Mouse (Mus musculus): Measurements from ENCODE around the gene Stard7. TPM values are rescaled to one million over a fixed set of nuclear protein-coding genes. Genes with fewer than 3 reads are reported as not detected.

Gene Stard7
- polyA plus RNA-seq, 2 experiments, result 60.8 to 79.0 TPM

GRCm38 (mm10) chr2:127308660-127309059, 38.6 kb downstream of the Stard7 start:
- Histone ChIP-seq H3K4me3 (replicated peaks; ENCODE audit: low read length) (no peak overlapping the region), H3K4me2 (replicated peaks; ENCODE audit: low read depth, low read length, severe bottlenecking) (no peak overlapping the region), H3K36me3 (ENCODE audit: control insufficient read depth, insufficient read depth, low read length) (no peaks in the 10 kb centered on the region), H3K9ac (ENCODE audit: low read depth, low read length, severe bottlenecking) (no peak overlapping the region), H3K9me3 (ENCODE audit: control insufficient read depth, low read length) (no peaks in the 10 kb centered on the region), H3K4me1 (ENCODE audit: control insufficient read depth, insufficient read depth, low read length) (no peaks in the 10 kb centered on the region), H3K27me3 (ENCODE audit: control insufficient read depth, insufficient read depth, low read length) (no peaks in the 10 kb centered on the region), H3K27ac (replicated peaks; ENCODE audit: low read depth, low read length) (no peak overlapping the region)
- no peak for DNase-seq (ENCODE audit: low spot score)
- ATAC-seq (ENCODE audit: low FRiP score, low read depth), result no peak
- TF ChIP-seq POLR2A (IDR thresholded peaks at IDR 0.05; ENCODE audit: borderline replicate concordance, extremely low read depth, insufficient read depth, insufficient read length), result no peak
- WGBS, result 90% methylated on average over 2 of the region's 2 CpGs

- H3K9ac ChIP-seq (ENCODE audit: low read depth, low read length, severe bottlenecking), result no peak overlapping the region
- H3K27ac ChIP-seq (replicated peaks; ENCODE audit: low read depth, low read length), result no peak overlapping the region
- ATAC-seq (ENCODE audit: low FRiP score, low read depth) (no peak), DNase-seq (ENCODE audit: low spot score) (no peak)
- H3K4me3 ChIP-seq (replicated peaks; ENCODE audit: low read length), result no peak overlapping the region
- 54% methylated on average over 2 of the region's 2 CpGs for WGBS
- no peaks in the 10 kb centered on the region for H3K4me1 ChIP-seq (ENCODE audit: control insufficient read depth, insufficient read depth, low read length)
- H3K4me2 ChIP-seq (replicated peaks; ENCODE audit: low read depth, low read length, severe bottlenecking), result no peak overlapping the region
- no peaks in the 10 kb centered on the region for H3K36me3 ChIP-seq (ENCODE audit: control insufficient read depth, insufficient read depth, low read length)
- TF ChIP-seq POLR2A (IDR thresholded peaks at IDR 0.05; ENCODE audit: borderline replicate concordance, extremely low read depth, insufficient read depth, insufficient read length), result no peak
- no peaks in the 10 kb centered on the region for H3K27me3 ChIP-seq (ENCODE audit: control insufficient read depth, insufficient read depth, low read length)
- H3K9me3 ChIP-seq (ENCODE audit: control insufficient read depth, low read length), result no peaks in the 10 kb centered on the region
Observed at GRCm38 (mm10) chr2:127310246-127310645, 40.2 kb downstream of the Stard7 start.

- H3K36me3 ChIP-seq (ENCODE audit: control insufficient read depth, insufficient read depth, low read length), result no peaks in the 10 kb centered on the region
- H3K4me1 ChIP-seq (ENCODE audit: control insufficient read depth, insufficient read depth, low read length), result no peaks in the 10 kb centered on the region
- no peak overlapping the region for H3K9ac ChIP-seq (ENCODE audit: low read depth, low read length, severe bottlenecking)
- TF ChIP-seq POLR2A (IDR thresholded peaks at IDR 0.05; ENCODE audit: borderline replicate concordance, extremely low read depth, insufficient read depth, insufficient read length), result no peak
- no peak overlapping the region for H3K4me3 ChIP-seq (replicated peaks; ENCODE audit: low read length)
- no peak for ATAC-seq (ENCODE audit: low FRiP score, low read depth)
- 90% methylated on average over 7 of the region's 7 CpGs for WGBS
- H3K27ac ChIP-seq (replicated peaks; ENCODE audit: low read depth, low read length), result no peak overlapping the region
- no peaks in the 10 kb centered on the region for H3K9me3 ChIP-seq (ENCODE audit: control insufficient read depth, low read length)
- H3K4me2 ChIP-seq (replicated peaks; ENCODE audit: low read depth, low read length, severe bottlenecking), result no peak overlapping the region
- no peak for DNase-seq (ENCODE audit: low spot score)
- H3K27me3 ChIP-seq (ENCODE audit: control insufficient read depth, insufficient read depth, low read length), result no peaks in the 10 kb centered on the region
Observed at GRCm38 (mm10) chr2:127310685-127311084, 40.7 kb downstream of the Stard7 start.

- Histone ChIP-seq H3K27ac (replicated peaks; ENCODE audit: low read depth, low read length) (no peak overlapping the region), H3K36me3 (ENCODE audit: control insufficient read depth, insufficient read depth, low read length) (no peaks in the 10 kb centered on the region), H3K4me1 (ENCODE audit: control insufficient read depth, insufficient read depth, low read length) (no peaks in the 10 kb centered on the region), H3K4me3 (replicated peaks; ENCODE audit: low read length) (no peak overlapping the region), H3K27me3 (ENCODE audit: control insufficient read depth, insufficient read depth, low read length) (no peaks in the 10 kb centered on the region), H3K9me3 (ENCODE audit: control insufficient read depth, low read length) (no peaks in the 10 kb centered on the region), H3K4me2 (replicated peaks; ENCODE audit: low read depth, low read length, severe bottlenecking) (no peak overlapping the region), H3K9ac (ENCODE audit: low read depth, low read length, severe bottlenecking) (no peak overlapping the region)
- ATAC-seq (ENCODE audit: low FRiP score, low read depth) (no peak), DNase-seq (ENCODE audit: low spot score) (no peak)
- no peak for TF ChIP-seq POLR2A (IDR thresholded peaks at IDR 0.05; ENCODE audit: borderline replicate concordance, extremely low read depth, insufficient read depth, insufficient read length)
- WGBS, result 81% methylated on average over 1 of the region's 1 CpGs
Observed at GRCm38 (mm10) chr2:127311193-127311592, 41.2 kb downstream of the Stard7 start.

DNA sequence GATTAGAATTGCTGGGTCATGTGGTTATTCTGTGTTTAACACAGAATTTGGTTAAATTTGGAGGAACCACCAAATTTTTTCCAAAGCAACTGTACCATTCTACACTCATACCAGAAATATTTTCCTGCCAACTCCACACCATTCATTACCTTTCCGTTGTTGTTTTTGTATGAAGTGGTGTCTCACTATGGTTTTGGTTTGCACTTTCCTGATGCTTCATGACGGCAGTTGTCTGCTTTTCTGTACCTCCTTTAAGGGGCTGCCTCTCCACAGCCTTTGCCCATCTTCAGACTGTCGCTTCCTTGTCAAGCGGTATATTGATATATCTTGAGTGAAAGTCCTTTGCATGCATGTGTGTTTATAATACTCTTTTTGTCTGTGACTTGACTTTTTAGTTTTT, 42.8 kb downstream of the Stard7 start:
- TF ChIP-seq POLR2A (IDR thresholded peaks at IDR 0.05; ENCODE audit: borderline replicate concordance, extremely low read depth, insufficient read depth, insufficient read length), result no peak
- no peaks in the 10 kb centered on the region for H3K9me3 ChIP-seq (ENCODE audit: control insufficient read depth, low read length)
- no peaks in the 10 kb centered on the region for H3K27me3 ChIP-seq (ENCODE audit: control insufficient read depth, insufficient read depth, low read length)
- no peak overlapping the region for H3K27ac ChIP-seq (replicated peaks; ENCODE audit: low read depth, low read length)
- H3K4me1 ChIP-seq (ENCODE audit: control insufficient read depth, insufficient read depth, low read length), result no peaks in the 10 kb centered on the region
- DNase-seq (ENCODE audit: low spot score) (no peak), ATAC-seq (ENCODE audit: low FRiP score, low read depth) (no peak)
- no peaks in the 10 kb centered on the region for H3K36me3 ChIP-seq (ENCODE audit: control insufficient read depth, insufficient read depth, low read length)
- no peak overlapping the region for H3K4me2 ChIP-seq (replicated peaks; ENCODE audit: low read depth, low read length, severe bottlenecking)
- no peak overlapping the region for H3K4me3 ChIP-seq (replicated peaks; ENCODE audit: low read length)
- H3K9ac ChIP-seq (ENCODE audit: low read depth, low read length, severe bottlenecking), result no peak overlapping the region
- 89% methylated on average over 4 of the region's 4 CpGs for WGBS

- DNase-seq (ENCODE audit: low spot score) (no peak), ATAC-seq (ENCODE audit: low FRiP score, low read depth) (no peak)
- H3K9ac ChIP-seq (ENCODE audit: low read depth, low read length, severe bottlenecking), result no peak overlapping the region
- no peak overlapping the region for H3K4me3 ChIP-seq (replicated peaks; ENCODE audit: low read length)
- TF ChIP-seq POLR2A (IDR thresholded peaks at IDR 0.05; ENCODE audit: borderline replicate concordance, extremely low read depth, insufficient read depth, insufficient read length), result no peak
- H3K27ac ChIP-seq (replicated peaks; ENCODE audit: low read depth, low read length), result no peak overlapping the region
- no peaks in the 10 kb centered on the region for H3K9me3 ChIP-seq (ENCODE audit: control insufficient read depth, low read length)
- 61% methylated on average over 4 of the region's 4 CpGs for WGBS
- no peaks in the 10 kb centered on the region for H3K36me3 ChIP-seq (ENCODE audit: control insufficient read depth, insufficient read depth, low read length)
- H3K4me2 ChIP-seq (replicated peaks; ENCODE audit: low read depth, low read length, severe bottlenecking), result no peak overlapping the region
- H3K4me1 ChIP-seq (ENCODE audit: control insufficient read depth, insufficient read depth, low read length), result no peaks in the 10 kb centered on the region
- no peaks in the 10 kb centered on the region for H3K27me3 ChIP-seq (ENCODE audit: control insufficient read depth, insufficient read depth, low read length)
Observed at GRCm38 (mm10) chr2:127313878-127314277, 43.9 kb downstream of the Stard7 start.
